Mouse (Mus musculus) embryonic facial prominence, embryonic 10.5 days (tissue): ENCODE measurements around the gene Zfp3. TPM values are rescaled to one million over a fixed set of nuclear protein-coding genes. Genes with fewer than 3 reads are reported as not detected.

ENCODE experiments used
- DNase-seq: peaks from one replicate; pipeline ENCODE4 v3.0.0-alpha.2; 2017; ENCODE audit warnings: low spot score
- H3K27ac ChIP-seq: fragments of 300-500 bp; sonication (generic); replicated peaks from 2 replicates; pipeline ENCODE4 v1.5.1; 2016; ENCODE audit warnings: mild to moderate bottlenecking
- H3K27me3 ChIP-seq: fragments of 300-500 bp; sonication (generic); replicated peaks from 2 replicates; pipeline ENCODE4 v1.6.1; 2016; ENCODE audit warnings: low read depth, mild to moderate bottlenecking; ENCODE audit not compliant: poor library complexity, severe bottlenecking
- H3K36me3 ChIP-seq: fragments of 300-500 bp; sonication (generic); replicated peaks from 2 replicates; pipeline ENCODE4 v1.6.1; 2016; ENCODE audit warnings: mild to moderate bottlenecking, moderate library complexity
- H3K4me1 ChIP-seq: fragments of 300-500 bp; sonication (generic); 2 replicates; pipeline ENCODE4 v1.6.1; 2016
- H3K4me3 ChIP-seq: fragments of 300-500 bp; sonication (generic); 2 replicates; pipeline ENCODE4 v1.5.1; 2016; ENCODE audit warnings: mild to moderate bottlenecking, moderate library complexity
- H3K9me3 ChIP-seq: fragments of 300-500 bp; sonication (generic); 2 replicates; pipeline ENCODE4 v1.6.1; 2016; ENCODE audit warnings: mild to moderate bottlenecking
- WGBS: fragments of 180-500 bp; shearing (Covaris S2); methylation state at CpG from one replicate; pipeline ENCODE4 v1.1.7; 2016; 5-methylcytosine and 5-hydroxymethylcytosine counted together
- polyA plus RNA-seq: library from polyadenylated mRNA; unstranded; fragments of >200 nt; fragmentation: Nextera tagmentation; extraction: Ambion mirVana; gene quantifications from 2 replicates; pipeline ENCODE4 v1.2.1, GENCODE M21; 2016

Zfp3 gene
- polyA plus RNA-seq, 1 experiment from 2014 or later: 5.7 TPM

GRCm38 (mm10) chr11:70802208-70802864 lies 38.3 kb downstream of the Zfp3 start:
- WGBS: 93% methylated on average over 2 of the region's 2 CpGs
- H3K4me1 ChIP-seq: no peaks in the 10 kb centered on the region
- no peaks in the 10 kb centered on the region for H3K27me3 ChIP-seq
- H3K4me3 ChIP-seq: no peak overlapping the region
- no peak for DNase-seq
- no peaks in the 10 kb centered on the region for H3K9me3 ChIP-seq
- no peaks in the 10 kb centered on the region for H3K36me3 ChIP-seq
- H3K27ac ChIP-seq: no peak overlapping the region

- 79% methylated on average over 2 of the region's 2 CpGs for WGBS
- Histone ChIP-seq H3K27ac (no peak overlapping the region), H3K27me3 (no peaks in the 10 kb centered on the region), H3K4me1 (no peaks in the 10 kb centered on the region), H3K4me3 (no peak overlapping the region), H3K9me3 (no peaks in the 10 kb centered on the region), H3K36me3 (no peaks in the 10 kb centered on the region)
- DNase-seq: no peak
Observed at GRCm38 (mm10) chr11:70802865-70803261, 38.9 kb downstream of the Zfp3 start.

- Histone ChIP-seq H3K27ac (no peak overlapping the region), H3K4me3 (no peak overlapping the region)
- WGBS: 89% methylated on average over 6 of the region's 6 CpGs
Observed at GRCm38 (mm10) chr11:70803711-70804200, 39.7 kb downstream of the Zfp3 start.

GRCm38 (mm10) chr11:70804395-70804794 lies 40.4 kb downstream of the Zfp3 start:
- DNase-seq: no peak
- WGBS: 90% methylated on average over 3 of the region's 3 CpGs
- Histone ChIP-seq H3K4me3 (no peak overlapping the region), H3K36me3 (no peaks in the 10 kb centered on the region), H3K4me1 (no peaks in the 10 kb centered on the region), H3K27ac (no peak overlapping the region), H3K9me3 (no peaks in the 10 kb centered on the region), H3K27me3 (no peaks in the 10 kb centered on the region)

More at GRCm38 (mm10) chr11:70803711-70804200, 39.7 kb downstream of the Zfp3 start:
- Histone ChIP-seq H3K27me3 (no peaks in the 10 kb centered on the region), H3K36me3 (no peaks in the 10 kb centered on the region), H3K4me1 (no peaks in the 10 kb centered on the region), H3K9me3 (no peaks in the 10 kb centered on the region)
- no peak for DNase-seq

GRCm38 (mm10) chr11:70805641-70806175 lies 41.7 kb downstream of the Zfp3 start:
- H3K27ac ChIP-seq: no peak overlapping the region
- no peak for DNase-seq
- WGBS: 79% methylated on average over 8 of the region's 8 CpGs
- H3K36me3 ChIP-seq: no peaks in the 10 kb centered on the region
- H3K4me3 ChIP-seq: no peak overlapping the region
- no peaks in the 10 kb centered on the region for H3K9me3 ChIP-seq
- H3K27me3 ChIP-seq: no peaks in the 10 kb centered on the region
- H3K4me1 ChIP-seq: no peaks in the 10 kb centered on the region

GRCm38 (mm10) chr11:70806697-70807096 lies 42.7 kb downstream of the Zfp3 start:
- WGBS: 90% methylated on average over 4 of the region's 4 CpGs
- Histone ChIP-seq H3K27me3 (no peaks in the 10 kb centered on the region), H3K27ac (no peak overlapping the region), H3K9me3 (no peaks in the 10 kb centered on the region), H3K4me1 (no peaks in the 10 kb centered on the region), H3K4me3 (no peak overlapping the region), H3K36me3 (no peaks in the 10 kb centered on the region)
- no peak for DNase-seq

GRCm38 (mm10) chr11:70807630-70808029 lies 43.6 kb downstream of the Zfp3 start:
- WGBS: 85% methylated on average over 4 of the region's 4 CpGs
- no peaks in the 10 kb centered on the region for H3K4me1 ChIP-seq
- no peak overlapping the region for H3K27ac ChIP-seq
- H3K4me3 ChIP-seq: no peak overlapping the region
- H3K36me3 ChIP-seq: no peaks in the 10 kb centered on the region
- no peak for DNase-seq
- no peaks in the 10 kb centered on the region for H3K9me3 ChIP-seq
- no peaks in the 10 kb centered on the region for H3K27me3 ChIP-seq

GRCm38 (mm10) chr11:70808101-70808500 lies 44.1 kb downstream of the Zfp3 start:
- Histone ChIP-seq H3K9me3 (no peaks in the 10 kb centered on the region), H3K36me3 (no peaks in the 10 kb centered on the region), H3K27ac (no peak overlapping the region), H3K27me3 (no peaks in the 10 kb centered on the region), H3K4me3 (no peak overlapping the region), H3K4me1 (no peaks in the 10 kb centered on the region)
- 73% methylated on average over 3 of the region's 3 CpGs for WGBS
- DNase-seq: no peak

GRCm38 (mm10) chr11:70809011-70809410 lies 45.0 kb downstream of the Zfp3 start:
- H3K36me3 ChIP-seq: no peaks in the 10 kb centered on the region
- 25% methylated on average over 1 of the region's 1 CpGs for WGBS

GRCm38 (mm10) chr11:70811041-70811440 lies 47.0 kb downstream of the Zfp3 start:
- Histone ChIP-seq H3K36me3 (no peaks in the 10 kb centered on the region), H3K9me3 (no peaks in the 10 kb centered on the region), H3K27me3 (no peaks in the 10 kb centered on the region), H3K4me1 (no peaks in the 10 kb centered on the region), H3K4me3 (no peak overlapping the region), H3K27ac (no peak overlapping the region)
- WGBS: 88% methylated on average over 5 of the region's 5 CpGs
- no peak for DNase-seq

More at GRCm38 (mm10) chr11:70809011-70809410, 45.0 kb downstream of the Zfp3 start:
- Histone ChIP-seq H3K4me3 (no peak overlapping the region), H3K27me3 (no peaks in the 10 kb centered on the region), H3K27ac (no peak overlapping the region), H3K9me3 (no peaks in the 10 kb centered on the region), H3K4me1 (no peaks in the 10 kb centered on the region)
- DNase-seq: no peak

- no peak for DNase-seq
- Histone ChIP-seq H3K27ac (no peak overlapping the region), H3K27me3 (no peaks in the 10 kb centered on the region), H3K36me3 (no peaks in the 10 kb centered on the region), H3K4me1 (no peaks in the 10 kb centered on the region), H3K9me3 (no peaks in the 10 kb centered on the region), H3K4me3 (no peak overlapping the region)
- WGBS: 81% methylated on average over 13 of the region's 13 CpGs
Observed at GRCm38 (mm10) chr11:70811471-70812240, 47.6 kb downstream of the Zfp3 start.

GRCm38 (mm10) chr11:70812365-70812764 lies 48.4 kb downstream of the Zfp3 start, which contains the start of gene Scimp:
Scimp (minus strand) TSS chr11:70812586.
- Histone ChIP-seq H3K9me3 (no peaks in the 10 kb centered on the region), H3K27ac (no peak within 1 kb of the TSS), H3K27me3 (no peaks in the 10 kb centered on the region), H3K4me1 (no peaks in the 10 kb centered on the region), H3K4me3 (no peak within 1 kb of the TSS), H3K36me3 (no peaks in the 10 kb centered on the region)
- WGBS: 80% methylated on average over 7 of the region's 7 CpGs
- no peak for DNase-seq

- WGBS: 82% methylated on average over 8 of the region's 8 CpGs
- no peaks in the 10 kb centered on the region for H3K36me3 ChIP-seq
- H3K4me1 ChIP-seq: no peaks in the 10 kb centered on the region
- no peak for DNase-seq
- no peak overlapping the region for H3K27ac ChIP-seq
- no peaks in the 10 kb centered on the region for H3K27me3 ChIP-seq
- no peak overlapping the region for H3K4me3 ChIP-seq
- no peaks in the 10 kb centered on the region for H3K9me3 ChIP-seq
Observed at GRCm38 (mm10) chr11:70815071-70815470, 51.1 kb downstream of the Zfp3 start.
